Mouse (Mus musculus): ENCODE results near the gene Rbm7.
A peak's percentile ranks its signal among the peaks of the same experiment; 100 is the strongest.
"Not testable (repeated sequence)": the region's sequence is repeated elsewhere in the genome, so short reads cannot be mapped to it uniquely, and the experiment has no call there.

The Rbm7 gene

GRCm38 (mm10) chr9:48494817-48495547, at the start of gene Rbm7, which contains the start of gene Gm5617:
Gene Rbm7, minus strand, starts transcription at chr9:48495299.
Gene Gm5617, plus strand, starts transcription at chr9:48495442.
- peak; percentile 88 for DNase-seq (ENCODE audit: low spot score)

GRCm38 (mm10) chr9:48538688-48539087, 43.6 kb upstream of the Rbm7 start:
- DNase-seq (ENCODE audit: low spot score): no peak

- no peak for DNase-seq (ENCODE audit: low spot score)
These were observed 43.0 kb upstream of the Rbm7 start for GRCm38 (mm10) chr9:48538044-48538645.

GRCm38 (mm10) chr9:48537616-48538015, 42.5 kb upstream of the Rbm7 start:
- DNase-seq (ENCODE audit: low spot score): not testable (repeated sequence)

- DNase-seq (ENCODE audit: low spot score): no peak
These were observed 41.3 kb upstream of the Rbm7 start for GRCm38 (mm10) chr9:48536414-48536813.

- no peak for DNase-seq (ENCODE audit: low spot score)
These were observed 37.6 kb upstream of the Rbm7 start for GRCm38 (mm10) chr9:48532730-48533129.

GRCm38 (mm10) chr9:48532203-48532602, 37.1 kb upstream of the Rbm7 start:
- DNase-seq (ENCODE audit: low spot score): no peak

GRCm38 (mm10) chr9:48531294-48531693, 36.2 kb upstream of the Rbm7 start:
- DNase-seq (ENCODE audit: low spot score): peak; percentile 16

- no peak for DNase-seq (ENCODE audit: low spot score)
These were observed 31.4 kb upstream of the Rbm7 start for GRCm38 (mm10) chr9:48526520-48526919.

- no peak for DNase-seq (ENCODE audit: low spot score)
These were observed 30.5 kb upstream of the Rbm7 start for GRCm38 (mm10) chr9:48525566-48525965.

- DNase-seq (ENCODE audit: low spot score): not testable (repeated sequence)
These were observed 25.3 kb upstream of the Rbm7 start for GRCm38 (mm10) chr9:48520405-48520804.

- no peak for DNase-seq (ENCODE audit: low spot score)
These were observed 22.5 kb upstream of the Rbm7 start for GRCm38 (mm10) chr9:48517372-48518130.

- no peak for DNase-seq (ENCODE audit: low spot score)
These were observed 21.7 kb upstream of the Rbm7 start for GRCm38 (mm10) chr9:48516615-48517371.

- DNase-seq (ENCODE audit: low spot score): no peak
These were observed 20.2 kb upstream of the Rbm7 start for GRCm38 (mm10) chr9:48515332-48515731.

GRCm38 (mm10) chr9:48510134-48510533, 15.0 kb upstream of the Rbm7 start:
- DNase-seq (ENCODE audit: low spot score): no peak

GRCm38 (mm10) chr9:48504741-48505365, 9.8 kb upstream of the Rbm7 start:
- no peak for DNase-seq (ENCODE audit: low spot score)

- DNase-seq (ENCODE audit: low spot score): no peak
These were observed 7.9 kb upstream of the Rbm7 start for GRCm38 (mm10) chr9:48503001-48503400.

- no peak for DNase-seq (ENCODE audit: low spot score)
These were observed 6.1 kb upstream of the Rbm7 start for GRCm38 (mm10) chr9:48501192-48501591.

- no peak for DNase-seq (ENCODE audit: low spot score)
These were observed 441 bp upstream of the Rbm7 start for GRCm38 (mm10) chr9:48495548-48495932.

- no peak for DNase-seq (ENCODE audit: low spot score)
These were observed 13.6 kb downstream of the Rbm7 start for GRCm38 (mm10) chr9:48481214-48482134.
